Mouse (Mus musculus): ENCODE measurements around the gene Prkra. TPM values are rescaled to one million over a fixed set of nuclear protein-coding genes. Genes with fewer than 3 reads are reported as not detected.
"Not testable (repeated sequence)": the region's sequence is repeated elsewhere in the genome, so short reads cannot be mapped to it uniquely, and the experiment has no call there.

Gene Prkra
- polyA plus RNA-seq, 1 experiment from 2014 or later, result 111 TPM

DNA sequence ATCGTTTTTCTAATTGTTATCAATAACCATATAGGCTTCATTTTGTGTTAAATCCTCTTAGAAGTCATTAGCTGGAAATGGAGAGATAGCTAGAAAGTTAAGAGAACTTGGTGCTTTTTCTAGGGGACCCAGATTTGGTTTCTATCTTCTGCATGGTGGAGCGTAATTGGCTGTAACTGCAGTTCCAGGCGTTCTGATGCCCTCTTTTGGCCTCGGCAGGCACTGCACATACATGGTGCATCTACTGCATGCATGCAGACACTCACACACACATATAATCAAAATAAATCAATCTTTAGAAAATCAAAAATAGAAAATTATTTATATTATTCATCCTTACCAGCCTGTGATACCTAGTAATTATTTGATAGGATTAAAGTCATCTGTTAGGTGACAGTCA lies 5.3 kb upstream of the Prkra start:
- H3K4me2 ChIP-seq, result no peak overlapping the region
- H3K27me3 ChIP-seq, result no peaks in the 10 kb centered on the region
- 97% methylated on average over 4 of the region's 4 CpGs for WGBS
- no peak overlapping the region for H3K9ac ChIP-seq
- H3K4me3 ChIP-seq, result no peak overlapping the region
- H3K36me3 ChIP-seq, result no peaks in the 10 kb centered on the region
- ATAC-seq (ENCODE audit: low FRiP score), result no peak
- peaks cover 6% of the 10 kb centered on the region for H3K4me1 ChIP-seq (replicated peaks)
- no peak overlapping the region for H3K27ac ChIP-seq
- no peaks in the 10 kb centered on the region; the same call in 1 of the 2 replicates for H3K9me3 ChIP-seq

DNA sequence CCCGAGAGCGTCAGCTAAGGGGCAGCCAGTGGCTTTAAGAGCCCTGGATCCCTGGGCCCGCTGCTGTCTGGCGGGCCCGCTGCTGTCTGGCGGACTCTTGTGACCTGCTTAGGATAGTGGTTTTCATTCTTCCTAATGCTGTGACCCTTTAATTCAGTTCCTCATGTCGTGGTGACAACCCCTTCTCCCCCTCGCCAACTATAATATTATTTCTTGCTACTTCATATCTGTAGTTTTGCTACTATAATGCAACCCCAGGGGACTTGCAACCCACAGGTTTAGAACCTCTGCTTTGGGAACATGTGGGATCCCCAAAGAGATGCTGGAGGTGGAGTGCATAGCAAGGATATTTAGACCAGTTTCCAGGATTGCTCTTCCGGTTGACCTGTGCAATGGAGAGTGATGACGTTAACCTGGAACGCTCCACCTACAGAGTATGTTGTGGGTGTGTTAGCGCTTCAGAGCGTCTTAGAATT lies 889 bp upstream of the Prkra start:
- peak overlapping the region; percentile 84 for H3K4me3 ChIP-seq
- H3K4me2 ChIP-seq, result peak overlapping the region; percentile 76
- H3K9me3 ChIP-seq, result no peaks in the 10 kb centered on the region; the same call in 1 of the 2 replicates
- peaks cover 16% of the 10 kb centered on the region for H3K4me1 ChIP-seq (replicated peaks)
- 28% methylated on average over 13 of the region's 13 CpGs for WGBS
- H3K36me3 ChIP-seq, result peaks cover 8% of the 10 kb centered on the region; the same call in 1 of the 2 replicates
- H3K27me3 ChIP-seq, result no peaks in the 10 kb centered on the region
- H3K27ac ChIP-seq, result peak overlapping the region; percentile 96
- peak overlapping the region; percentile 93 for H3K9ac ChIP-seq
- ATAC-seq (ENCODE audit: low FRiP score), result peak; percentile 57

DNA sequence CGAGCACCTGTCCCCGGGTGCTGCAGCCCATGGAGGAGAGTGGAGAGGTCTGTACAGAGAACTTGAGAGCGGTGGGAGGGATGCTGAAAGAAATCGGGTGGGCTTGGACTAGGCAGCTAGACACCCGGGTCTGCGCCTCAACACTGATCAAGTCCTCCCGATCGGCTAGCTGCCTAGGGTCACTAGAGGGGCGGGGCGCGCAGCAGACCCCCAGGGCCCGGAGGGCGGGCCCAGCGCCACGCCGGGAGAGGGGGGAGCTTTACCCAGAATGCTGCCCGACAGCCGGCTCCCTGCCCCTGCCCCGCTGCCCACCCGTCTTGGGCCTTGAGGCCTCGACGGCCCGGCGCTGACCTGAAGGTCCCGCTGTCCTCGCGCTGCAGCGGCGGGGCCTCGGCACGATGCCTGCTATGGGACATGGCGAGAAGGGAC lies 360 bp downstream of the Prkra start:
- H3K9ac ChIP-seq, result peak overlapping the region; percentile 93
- H3K4me1 ChIP-seq (replicated peaks), result peaks cover 16% of the 10 kb centered on the region
- H3K4me3 ChIP-seq, result peak overlapping the region; percentile 84
- no peaks in the 10 kb centered on the region for H3K9me3 ChIP-seq
- peak overlapping the region; percentile 76 for H3K4me2 ChIP-seq
- H3K36me3 ChIP-seq, result peaks cover 15% of the 10 kb centered on the region
- WGBS, result under 1% methylated on average over 21 of the region's 32 CpGs
- peak; percentile 70 for ATAC-seq (ENCODE audit: low FRiP score)
- peak overlapping the region; percentile 96 for H3K27ac ChIP-seq
- H3K27me3 ChIP-seq, result no peaks in the 10 kb centered on the region

DNA sequence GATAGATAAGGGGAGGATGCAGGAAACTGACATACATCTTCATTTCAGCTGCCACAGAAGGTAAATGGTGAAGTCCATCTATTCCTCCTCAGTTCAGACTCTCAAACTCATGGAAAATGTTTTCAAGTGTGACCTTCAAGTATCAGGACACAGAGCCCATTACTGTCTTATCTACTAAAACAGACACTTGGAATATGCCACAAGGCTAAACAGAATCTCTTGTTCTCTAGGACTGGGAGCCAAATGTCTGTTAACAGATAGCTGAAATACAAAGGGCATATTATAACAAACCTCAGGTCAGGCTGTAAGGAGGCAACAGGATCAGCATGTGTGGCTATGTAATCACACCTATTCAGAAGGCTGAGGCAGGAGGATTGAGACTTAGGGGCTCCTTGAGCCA lies 4.0 kb downstream of the Prkra start:
- Histone ChIP-seq H3K27me3 (no peaks in the 10 kb centered on the region), H3K9ac (no peak overlapping the region), H3K4me3 (no peak overlapping the region), H3K9me3 (no peaks in the 10 kb centered on the region), H3K4me2 (no peak overlapping the region), H3K27ac (no peak overlapping the region), H3K36me3 (peaks cover 50% of the 10 kb centered on the region), H3K4me1 (replicated peaks) (peaks cover 14% of the 10 kb centered on the region)
- ATAC-seq (ENCODE audit: low FRiP score), result no peak

DNA sequence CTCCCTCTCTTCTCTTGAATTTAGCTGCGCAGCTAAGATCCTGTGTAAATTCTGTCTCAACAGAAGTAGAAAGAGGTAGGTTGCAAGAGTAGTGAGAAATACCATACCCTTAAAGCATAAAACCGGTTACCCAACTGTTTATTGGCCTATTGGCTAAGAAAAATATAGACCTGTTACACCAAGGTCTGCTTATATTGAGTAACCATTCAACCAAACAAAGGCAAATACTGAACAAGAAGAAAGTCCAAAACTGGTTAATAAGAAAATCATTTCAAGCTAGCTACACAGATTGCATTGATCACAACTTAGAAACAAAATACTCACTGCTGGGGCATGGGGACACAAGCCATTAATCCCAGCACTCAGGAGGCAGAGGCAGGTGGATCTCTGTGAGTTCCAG lies 8.2 kb downstream of the Prkra start:
- no peak overlapping the region for H3K4me3 ChIP-seq
- ATAC-seq (ENCODE audit: low FRiP score), result no peak
- no peaks in the 10 kb centered on the region for H3K27me3 ChIP-seq
- no peak overlapping the region for H3K27ac ChIP-seq
- no peak overlapping the region for H3K9ac ChIP-seq
- no peaks in the 10 kb centered on the region for H3K4me1 ChIP-seq (replicated peaks)
- WGBS, result 92% methylated on average over 2 of the region's 2 CpGs
- no peak overlapping the region for H3K4me2 ChIP-seq
- H3K36me3 ChIP-seq, result peaks cover 86% of the 10 kb centered on the region
- no peaks in the 10 kb centered on the region for H3K9me3 ChIP-seq

DNA sequence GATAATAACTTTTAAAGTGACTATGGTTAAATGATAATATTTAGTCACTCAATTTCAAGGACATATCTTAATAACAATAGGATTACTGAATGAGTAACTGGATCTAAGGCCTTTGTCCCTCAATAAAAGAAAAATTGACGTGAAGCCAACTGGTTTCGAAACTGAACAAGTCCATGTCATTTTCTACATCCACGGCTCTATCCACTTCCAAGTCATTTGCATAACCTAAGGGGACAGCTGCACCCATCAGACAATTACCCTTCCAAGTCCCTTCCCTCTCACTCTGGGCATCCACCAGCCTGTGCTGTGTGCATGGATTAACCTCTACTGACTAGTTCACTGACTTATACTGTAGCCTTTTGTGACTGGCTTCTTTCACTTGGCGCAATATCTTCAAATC lies 16.2 kb downstream of the Prkra start:
- 79% methylated on average over 4 of the region's 4 CpGs for WGBS
- Histone ChIP-seq H3K4me1 (replicated peaks) (no peaks in the 10 kb centered on the region), H3K27ac (no peak overlapping the region), H3K4me2 (no peak overlapping the region), H3K9ac (no peak overlapping the region), H3K27me3 (no peaks in the 10 kb centered on the region), H3K36me3 (peaks cover 91% of the 10 kb centered on the region), H3K4me3 (no peak overlapping the region), H3K9me3 (no peaks in the 10 kb centered on the region)
- no peak for ATAC-seq (ENCODE audit: low FRiP score)

DNA sequence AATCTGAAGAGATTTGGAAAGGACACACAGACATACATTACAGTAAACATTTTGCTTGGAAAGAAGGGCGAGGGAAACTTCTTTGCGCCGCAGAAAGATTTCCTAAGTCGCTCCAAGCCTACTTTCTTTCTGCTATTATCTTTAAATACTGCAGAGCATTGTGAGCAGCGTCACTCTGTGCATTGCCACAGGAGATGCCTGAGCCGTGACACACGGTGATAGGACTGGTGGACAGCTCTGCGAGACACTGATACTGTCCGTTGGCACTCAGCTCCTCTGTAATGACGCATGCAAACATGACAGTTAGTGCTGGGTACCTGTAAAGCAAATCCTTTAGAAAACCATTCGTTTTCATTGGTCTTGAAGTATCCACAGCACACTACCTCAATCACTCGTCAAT lies 17.5 kb downstream of the Prkra start:
- H3K4me3 ChIP-seq, result no peak overlapping the region
- WGBS, result 96% methylated on average over 12 of the region's 12 CpGs
- H3K27ac ChIP-seq, result no peak overlapping the region
- no peak overlapping the region for H3K9ac ChIP-seq
- H3K36me3 ChIP-seq, result peaks cover 91% of the 10 kb centered on the region
- H3K27me3 ChIP-seq, result no peaks in the 10 kb centered on the region
- H3K4me1 ChIP-seq (replicated peaks), result no peaks in the 10 kb centered on the region
- H3K4me2 ChIP-seq, result no peak overlapping the region
- no peaks in the 10 kb centered on the region for H3K9me3 ChIP-seq
- ATAC-seq (ENCODE audit: low FRiP score), result no peak

DNA sequence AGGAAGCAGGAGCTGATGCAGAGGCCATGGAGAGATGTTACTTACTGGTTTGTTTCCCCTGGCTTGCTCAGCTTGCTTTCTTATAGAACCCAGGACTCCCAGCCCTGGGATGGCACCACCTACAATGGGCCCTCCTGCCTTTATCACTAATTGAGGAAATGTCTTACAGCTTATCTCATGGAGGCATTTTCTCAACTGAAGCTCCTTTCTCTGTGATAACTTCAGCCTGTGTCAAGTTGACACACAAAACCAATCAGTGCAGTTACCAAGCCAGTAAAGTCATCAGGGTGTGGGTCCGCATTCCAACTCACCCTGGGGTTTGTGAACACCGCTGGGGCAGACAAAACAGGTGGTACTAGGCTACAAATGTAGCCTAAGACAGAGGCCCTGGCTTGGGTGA lies 25.5 kb downstream of the Prkra start:
- H3K9ac ChIP-seq, result not testable (repeated sequence)

DNA sequence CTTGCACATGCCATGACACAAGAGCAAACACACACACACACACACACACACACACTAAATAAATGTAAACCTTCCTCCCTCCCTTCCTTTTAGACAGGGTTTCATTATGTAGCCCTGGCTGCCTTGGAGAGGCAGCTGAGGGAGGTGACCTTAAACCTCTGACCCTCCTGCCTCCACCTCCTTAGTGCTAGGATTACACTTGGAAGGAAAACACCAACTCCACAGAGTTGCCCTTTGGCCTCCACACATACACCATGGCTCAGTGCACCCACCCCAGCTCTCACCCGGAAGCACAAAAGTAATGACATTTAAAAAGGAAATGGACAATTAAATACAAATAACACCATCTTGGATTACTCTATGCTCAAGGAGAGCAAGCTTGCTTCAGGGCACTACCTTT lies 26.1 kb downstream of the Prkra start:
- Histone ChIP-seq H3K36me3 (peaks cover 46% of the 10 kb centered on the region), H3K9ac (no peak overlapping the region), H3K27me3 (no peaks in the 10 kb centered on the region), H3K4me2 (no peak overlapping the region), H3K27ac (no peak overlapping the region), H3K4me3 (no peak overlapping the region), H3K9me3 (no peaks in the 10 kb centered on the region), H3K4me1 (replicated peaks) (no peaks in the 10 kb centered on the region)
- WGBS, result 90% methylated on average over 1 of the region's 1 CpGs
- ATAC-seq (ENCODE audit: low FRiP score), result no peak

More for the DNA sequence above, 25.5 kb downstream of the Prkra start:
- not testable (repeated sequence) for H3K4me3 ChIP-seq; H3K27ac ChIP-seq; H3K9me3 ChIP-seq; H3K4me2 ChIP-seq; H3K27me3 ChIP-seq; ATAC-seq (ENCODE audit: low FRiP score); H3K4me1 ChIP-seq (replicated peaks)
- H3K36me3 ChIP-seq, result peaks cover 52% of the 10 kb centered on the region
- 95% methylated on average over 2 of the region's 2 CpGs for WGBS

DNA sequence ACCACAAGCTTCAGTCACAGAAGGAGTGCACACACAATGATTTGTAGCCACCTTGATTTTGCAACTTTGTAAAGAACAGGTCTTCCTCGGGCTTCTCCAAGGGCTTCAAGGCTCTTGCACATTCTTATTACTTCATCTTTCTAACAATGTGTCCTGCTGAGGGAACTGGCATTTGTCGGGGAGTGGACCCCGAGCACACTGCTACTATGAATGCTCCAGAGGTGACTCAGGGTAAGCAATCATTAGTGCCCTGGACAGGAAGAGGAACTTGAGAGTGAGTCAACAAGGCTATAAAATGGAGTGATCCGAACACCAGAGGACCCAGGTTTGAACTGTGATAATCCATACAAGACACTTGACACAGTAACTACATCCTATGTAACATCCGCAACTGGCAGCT lies 27.6 kb downstream of the Prkra start:
- peaks cover 31% of the 10 kb centered on the region for H3K36me3 ChIP-seq
- no peak overlapping the region for H3K4me3 ChIP-seq
- 94% methylated on average over 5 of the region's 5 CpGs for WGBS
- no peaks in the 10 kb centered on the region for H3K27me3 ChIP-seq
- H3K9me3 ChIP-seq, result no peaks in the 10 kb centered on the region
- H3K4me2 ChIP-seq, result no peak overlapping the region
- no peaks in the 10 kb centered on the region for H3K4me1 ChIP-seq (replicated peaks)
- H3K9ac ChIP-seq, result no peak overlapping the region
- no peak overlapping the region for H3K27ac ChIP-seq
- no peak for ATAC-seq (ENCODE audit: low FRiP score)

DNA sequence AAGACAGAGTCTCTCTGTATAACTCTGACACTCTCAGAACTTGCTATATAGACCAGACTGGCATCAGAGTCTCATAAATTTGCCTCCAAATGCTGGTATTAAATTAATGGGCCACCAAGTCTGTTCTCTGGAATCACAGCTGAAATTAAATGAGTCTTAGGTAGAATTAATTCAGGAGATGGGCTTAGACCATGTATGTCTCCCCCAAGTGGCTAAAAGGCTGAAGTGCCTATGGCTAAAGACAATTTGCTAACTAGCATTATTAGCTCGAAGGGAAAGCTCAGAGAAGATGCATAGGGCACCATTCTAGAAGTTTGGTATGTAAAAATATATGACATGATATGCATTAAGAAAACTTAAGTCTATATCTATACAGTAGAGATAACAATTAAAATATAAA lies 29.7 kb downstream of the Prkra start:
- H3K4me1 ChIP-seq (replicated peaks), result no peaks in the 10 kb centered on the region
- whole genome bisulfite sequencing, result 43% methylated on average over 1 of the region's 1 CpGs
- H3K27ac ChIP-seq, result no peak overlapping the region
- H3K4me2 ChIP-seq, result no peak overlapping the region
- H3K4me3 ChIP-seq, result no peak overlapping the region
- no peaks in the 10 kb centered on the region for H3K27me3 ChIP-seq
- H3K9ac ChIP-seq, result no peak overlapping the region
- H3K9me3 ChIP-seq, result no peaks in the 10 kb centered on the region
- peak; percentile 39; the same call in 1 of the 2 replicates for ATAC-seq (ENCODE audit: low FRiP score)
- H3K36me3 ChIP-seq, result peaks cover 11% of the 10 kb centered on the region

DNA sequence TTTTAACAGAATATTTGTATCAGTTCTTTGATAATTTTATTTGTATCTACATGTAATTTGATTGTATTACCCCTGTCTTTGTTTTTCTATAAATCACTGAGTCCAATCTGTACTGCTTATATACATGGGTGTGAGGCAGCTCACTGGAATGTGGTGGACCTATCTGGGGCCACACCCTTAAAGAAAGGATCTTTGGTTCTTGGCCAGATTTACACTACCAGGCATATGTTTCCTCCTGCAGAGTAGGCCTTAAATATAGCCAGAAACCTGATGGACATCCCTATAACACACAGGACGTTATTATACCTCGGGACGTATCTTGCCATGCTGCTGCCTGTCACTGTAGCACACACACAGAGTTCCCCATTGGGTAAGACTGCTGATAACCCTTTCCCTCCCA lies 35.8 kb downstream of the Prkra start:
- Histone ChIP-seq H3K4me1 (replicated peaks) (no peaks in the 10 kb centered on the region), H3K36me3 (no peaks in the 10 kb centered on the region), H3K27ac (no peak overlapping the region), H3K9ac (no peak overlapping the region), H3K9me3 (no peaks in the 10 kb centered on the region), H3K4me2 (no peak overlapping the region), H3K4me3 (no peak overlapping the region), H3K27me3 (no peaks in the 10 kb centered on the region)
- ATAC-seq (ENCODE audit: low FRiP score), result no peak
- WGBS, result 85% methylated on average over 3 of the region's 3 CpGs

DNA sequence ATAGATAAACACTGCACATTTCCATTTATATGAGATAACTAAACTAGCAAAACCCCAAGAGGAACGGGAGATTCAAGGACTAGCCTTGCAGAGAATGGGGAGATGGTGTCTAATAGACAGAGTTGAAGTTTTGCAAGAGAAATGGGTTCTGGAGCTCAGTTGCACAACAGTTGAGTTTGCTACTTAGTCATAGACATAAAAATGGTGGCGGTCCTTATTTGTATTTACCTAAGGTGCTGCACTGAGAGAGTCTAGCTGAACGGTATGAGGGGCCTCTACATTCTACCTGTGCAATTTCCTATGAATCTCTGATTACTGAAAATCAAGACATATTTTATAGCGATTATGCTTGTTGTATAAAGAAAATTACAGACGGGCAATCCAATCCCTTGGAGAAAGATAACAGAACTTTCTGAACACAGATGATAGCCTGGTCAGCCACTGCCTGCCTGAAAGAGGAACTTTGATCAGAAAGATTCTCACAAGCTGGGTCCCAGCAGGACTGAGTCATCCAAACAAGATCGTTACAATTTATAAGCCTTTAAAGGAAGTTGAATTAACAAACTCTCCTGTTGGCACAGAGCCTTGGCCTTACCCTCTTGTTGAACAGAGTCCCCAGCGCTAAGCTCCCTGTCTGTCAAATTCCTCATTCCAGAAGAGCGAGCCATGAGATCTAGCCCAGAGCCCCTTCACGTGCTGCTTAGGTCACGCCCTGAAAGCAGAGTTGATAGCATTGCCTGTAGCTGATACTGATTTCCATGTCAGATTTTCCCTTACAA lies 37.3 kb downstream of the Prkra start:
- Histone ChIP-seq H3K27me3 (no peaks in the 10 kb centered on the region), H3K36me3 (no peaks in the 10 kb centered on the region), H3K27ac (no peak overlapping the region), H3K4me2 (no peak overlapping the region), H3K9me3 (no peaks in the 10 kb centered on the region), H3K4me1 (replicated peaks) (no peaks in the 10 kb centered on the region), H3K9ac (no peak overlapping the region), H3K4me3 (no peak overlapping the region)
- no peak for ATAC-seq (ENCODE audit: low FRiP score)
- 91% methylated on average over 10 of the region's 10 CpGs for WGBS
